Mouse (Mus musculus): Measurements from ENCODE around the gene Tmco4.
A peak's percentile ranks its signal among the peaks of the same experiment; 100 is the strongest.

Gene Tmco4

GRCm38 (mm10) chr4:139057291-139057690, 84.6 kb downstream of the Tmco4 start:
- DNase-seq (ENCODE audit: low read depth): no peak

GRCm38 (mm10) chr4:139058029-139058428, 85.3 kb downstream of the Tmco4 start:
- no peak for DNase-seq (ENCODE audit: low read depth)

DNA sequence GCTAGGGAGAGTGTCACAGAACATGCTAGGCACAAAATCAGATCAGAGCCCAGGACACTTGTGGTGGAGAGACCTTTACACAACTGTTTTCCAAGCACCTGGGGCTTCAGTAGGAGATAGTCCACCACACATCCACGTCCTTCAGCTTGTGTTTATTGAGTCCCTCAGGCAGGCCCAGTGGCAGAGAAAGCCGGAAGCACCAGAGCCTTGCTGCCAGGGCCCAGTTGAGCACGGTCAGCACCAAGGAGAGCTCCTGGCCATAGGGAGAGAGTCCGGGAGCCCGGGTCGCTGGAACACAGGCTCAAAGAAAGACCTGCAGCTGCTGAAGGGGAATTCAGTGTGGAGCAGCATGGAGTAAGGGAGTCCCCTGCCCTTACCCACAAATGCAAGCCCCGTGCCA, 86.9 kb downstream of the Tmco4 start:
- DNase-seq (ENCODE audit: low read depth): peak; percentile 73

DNA sequence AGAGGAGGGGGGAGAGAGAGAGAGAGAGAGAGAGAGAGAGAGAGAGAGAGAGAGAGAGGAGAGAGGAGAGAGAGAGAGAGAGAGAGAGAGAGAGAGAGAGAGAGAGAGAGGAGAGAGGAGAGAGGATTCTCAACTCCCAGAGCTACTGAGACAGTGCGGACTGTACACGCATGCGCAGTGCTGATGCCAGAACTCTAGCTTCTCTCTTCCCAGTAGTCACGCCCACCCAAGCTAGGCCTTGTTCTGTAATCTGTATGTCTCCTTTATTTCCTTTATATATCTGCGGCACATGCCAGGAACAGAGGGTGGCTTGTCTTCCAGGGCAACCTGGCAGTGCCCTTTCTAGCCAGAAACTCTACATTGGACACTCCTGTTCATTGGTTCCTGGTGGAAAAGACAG, 92.1 kb downstream of the Tmco4 start:
- DNase-seq (ENCODE audit: low read depth): no peak

GRCm38 (mm10) chr4:139068287-139068686, 95.6 kb downstream of the Tmco4 start:
- DNase-seq (ENCODE audit: low read depth): no peak

DNA sequence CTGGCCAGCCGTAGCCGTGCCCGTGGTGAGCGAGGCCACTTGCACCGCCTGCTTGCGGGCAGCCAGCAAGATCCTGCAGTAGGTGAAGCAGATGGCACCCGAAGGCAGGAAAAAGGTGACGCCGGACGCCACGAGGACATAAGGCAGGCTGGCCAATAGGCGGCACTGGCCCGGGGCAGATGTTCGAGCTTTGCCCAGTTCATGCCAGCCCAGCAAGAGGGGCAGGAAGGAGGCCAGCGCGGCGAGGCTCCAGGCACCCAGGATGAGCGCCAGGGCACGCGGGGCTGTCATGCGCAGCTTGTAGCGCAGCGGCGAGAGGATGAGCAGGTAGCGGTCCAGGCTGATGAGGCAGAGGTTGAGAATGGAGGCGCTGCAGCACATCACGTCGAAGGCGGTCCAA, 101.4 kb downstream of the Tmco4 start:
- DNase-seq (ENCODE audit: low read depth): no peak

DNA sequence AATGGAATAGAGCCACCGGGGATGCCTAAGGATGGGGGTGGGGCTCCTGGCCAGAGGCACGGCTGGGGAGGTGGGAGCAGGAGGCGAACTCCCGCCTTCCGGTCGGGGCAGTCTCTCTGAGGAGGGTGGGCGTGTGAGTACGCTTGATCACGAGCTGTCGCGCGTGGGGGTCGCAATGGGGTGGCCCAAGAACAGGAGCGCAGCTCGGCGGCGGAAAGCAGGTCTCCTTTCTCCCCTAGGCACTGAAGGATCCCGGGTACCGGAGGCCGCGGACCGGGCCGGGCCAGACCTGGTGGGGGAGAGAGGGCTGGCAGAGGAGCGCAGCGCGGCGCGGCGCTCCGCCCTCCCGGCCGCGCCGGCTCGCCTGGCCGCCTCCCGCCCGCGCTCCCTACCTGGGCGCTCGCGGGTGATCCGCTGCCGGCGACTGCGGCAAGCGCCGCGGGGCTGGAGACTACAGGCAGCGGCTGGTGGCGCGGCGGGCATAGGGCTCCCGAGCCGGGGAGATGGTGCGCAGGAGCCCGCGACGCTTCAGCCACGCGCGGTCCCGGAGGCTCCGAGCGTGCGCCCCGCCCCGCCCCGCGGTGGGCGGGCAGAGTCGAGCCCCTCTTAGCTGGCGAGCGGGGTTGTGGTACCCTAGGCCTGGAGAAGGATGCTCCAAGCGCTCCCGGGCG, 102.5 kb downstream of the Tmco4 start, which contains the start of gene Htr6:
Htr6 (minus strand) TSS at position 530 of the 671 bp plus-strand sequence.
- DNase-seq (ENCODE audit: low read depth): no peak

DNA sequence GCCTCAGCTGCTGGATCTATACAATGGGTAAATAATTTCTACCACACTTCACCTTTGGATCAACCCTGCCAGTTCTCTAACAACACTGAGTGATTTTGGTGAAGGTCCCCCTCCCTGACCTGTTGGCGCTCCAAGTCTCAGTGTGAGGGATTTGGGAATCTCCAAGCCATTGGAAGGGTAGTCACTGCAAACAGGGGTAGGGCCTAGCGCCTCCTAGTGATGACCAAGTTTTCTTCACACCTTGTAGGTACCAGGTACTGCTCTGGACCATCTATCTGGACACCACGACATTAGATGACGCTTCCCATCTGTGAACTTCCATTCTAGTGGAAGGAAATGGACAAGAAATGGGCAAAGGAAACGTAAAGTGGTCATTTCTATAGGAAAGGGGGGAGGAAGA, 103.2 kb downstream of the Tmco4 start:
- DNase-seq (ENCODE audit: low read depth): no peak

GRCm38 (mm10) chr4:139078313-139078712, 105.6 kb downstream of the Tmco4 start:
- peak; percentile 65 for DNase-seq (ENCODE audit: low read depth)

DNA sequence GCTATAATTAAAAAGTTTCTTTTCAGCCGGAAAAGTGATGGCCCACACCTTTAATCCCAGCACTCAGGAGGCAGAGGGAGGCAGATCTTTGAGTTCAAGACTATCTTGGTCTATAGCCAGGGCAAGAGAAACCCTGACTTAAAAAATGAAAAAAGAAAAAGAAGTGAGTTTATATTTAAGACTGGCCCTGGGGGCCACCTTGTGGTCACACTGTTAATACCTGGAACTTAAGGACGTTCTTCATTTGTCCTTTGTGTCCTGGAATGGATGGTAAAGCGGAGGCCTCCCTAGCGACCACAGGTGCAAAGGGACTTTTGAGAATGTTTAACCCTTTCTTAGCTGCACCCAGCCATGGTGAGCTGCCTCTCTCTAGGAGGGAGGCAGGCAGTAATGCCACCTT, 106.0 kb downstream of the Tmco4 start:
- DNase-seq (ENCODE audit: low read depth): peak; percentile 37

DNA sequence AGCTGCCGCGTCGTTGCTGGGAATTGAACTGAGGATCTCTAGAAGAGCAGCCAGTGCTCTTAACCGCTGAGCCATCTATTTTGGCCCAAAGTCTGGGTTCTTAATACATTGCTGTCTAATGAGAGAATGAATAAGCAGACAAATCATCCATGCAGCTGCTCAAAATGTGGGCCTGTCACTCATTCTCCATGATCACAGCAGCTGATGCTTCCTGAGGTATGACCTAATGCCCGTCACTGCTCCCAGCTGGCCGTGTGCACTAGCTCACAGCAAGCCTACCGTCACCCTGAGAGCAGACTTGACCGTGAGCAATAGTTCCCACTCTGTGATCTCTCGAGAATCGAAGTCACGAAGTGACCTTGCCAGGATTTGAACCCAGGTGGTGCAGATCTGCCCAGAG, 106.8 kb downstream of the Tmco4 start:
- no peak for DNase-seq (ENCODE audit: low read depth)

- DNase-seq (ENCODE audit: low read depth): no peak
These were observed 107.6 kb downstream of the Tmco4 start for GRCm38 (mm10) chr4:139080259-139080658.

- no peak for DNase-seq (ENCODE audit: low read depth)
These were observed 108.7 kb downstream of the Tmco4 start for GRCm38 (mm10) chr4:139081270-139081931.

GRCm38 (mm10) chr4:139082790-139083564, 110.3 kb downstream of the Tmco4 start:
- DNase-seq (ENCODE audit: low read depth): no peak

DNA sequence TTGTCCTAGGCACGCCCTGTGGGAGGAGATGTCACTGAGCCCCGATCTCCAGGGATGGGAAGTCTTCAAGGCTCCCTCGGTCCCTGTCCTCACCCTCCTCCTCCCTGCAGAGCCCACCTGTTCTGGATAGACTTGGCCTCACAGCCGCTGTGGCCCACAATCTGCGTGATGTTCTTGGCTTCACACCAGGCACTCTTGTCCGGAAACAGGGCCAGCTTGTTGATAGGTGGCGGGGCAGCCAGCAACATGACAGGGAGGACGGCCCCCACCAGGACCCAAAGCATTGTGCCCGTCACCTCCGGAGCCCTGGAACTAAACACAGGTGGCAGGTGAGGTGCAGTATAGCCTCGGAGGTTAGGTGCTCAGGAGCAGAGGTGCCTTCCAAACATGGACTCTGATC, 112.6 kb downstream of the Tmco4 start:
- DNase-seq (ENCODE audit: low read depth): no peak

GRCm38 (mm10) chr4:139086037-139086436, 113.3 kb downstream of the Tmco4 start:
- peak; percentile 93 for DNase-seq (ENCODE audit: low read depth)

- DNase-seq (ENCODE audit: low read depth): no peak
These were observed 114.3 kb downstream of the Tmco4 start for GRCm38 (mm10) chr4:139086984-139087383.

DNA sequence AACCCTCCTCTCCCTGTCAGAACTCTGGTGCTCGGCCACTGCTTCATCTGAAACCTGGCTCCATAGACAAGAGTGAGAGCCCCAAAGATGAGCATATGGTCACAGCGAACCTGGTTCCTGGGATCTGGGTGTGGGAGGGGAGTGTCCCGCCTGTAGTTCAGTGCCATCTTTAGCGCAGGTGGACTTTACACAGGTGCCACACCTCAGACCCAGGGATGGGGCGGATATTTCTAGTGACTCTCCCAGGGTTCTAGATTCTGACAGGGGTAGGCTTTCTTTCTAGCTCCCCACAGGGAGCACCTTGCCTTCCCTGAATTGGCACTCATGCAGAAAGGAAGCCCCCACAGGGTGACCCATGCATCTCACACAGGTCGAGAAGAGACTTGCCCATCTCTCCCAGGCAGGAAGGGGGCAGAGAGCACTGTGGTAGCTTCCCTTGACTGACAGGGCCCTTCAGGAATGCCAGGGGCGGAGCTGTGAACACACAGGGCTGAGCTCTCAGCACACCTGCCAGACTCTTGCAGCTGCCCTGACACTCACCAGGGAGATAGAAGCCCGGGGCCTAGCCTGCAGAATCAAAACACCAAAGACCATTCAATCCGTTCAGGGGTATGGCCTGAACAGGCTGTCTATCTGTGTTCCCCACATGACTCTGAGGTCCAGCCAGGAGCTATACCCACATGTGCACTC, 116.4 kb downstream of the Tmco4 start:
- no peak for DNase-seq (ENCODE audit: low read depth)

DNA sequence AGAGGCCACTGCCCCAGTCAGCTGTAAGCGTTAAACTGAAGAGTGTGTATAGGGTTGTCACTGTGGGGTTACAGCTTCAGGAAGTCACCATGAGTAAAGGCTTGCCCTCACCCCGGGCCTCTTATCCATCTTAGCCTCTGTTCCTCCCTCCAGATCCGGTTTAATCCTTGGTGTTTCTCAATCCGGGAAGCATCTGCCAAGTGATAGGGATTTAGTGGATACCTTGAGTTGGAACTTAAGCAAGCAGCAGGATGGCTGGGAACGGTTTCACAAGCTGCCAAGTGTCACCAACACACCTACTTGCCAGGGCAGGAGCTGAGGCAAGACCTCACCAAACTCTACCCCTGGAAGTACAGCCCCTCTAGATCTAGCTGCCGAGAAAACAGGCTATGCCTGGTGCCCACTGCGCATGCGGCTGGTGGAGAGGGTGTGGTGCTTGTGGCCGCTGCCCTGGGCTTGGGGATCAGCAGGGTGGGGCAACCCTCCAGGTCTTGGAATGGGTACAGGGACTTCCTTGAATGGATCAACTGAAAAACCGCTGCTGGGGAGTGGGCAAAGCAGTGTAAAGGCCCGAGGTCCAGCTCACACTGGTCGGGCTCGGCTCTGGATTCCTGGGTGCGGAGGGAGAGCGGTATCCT, 117.7 kb downstream of the Tmco4 start:
- no peak for DNase-seq (ENCODE audit: low read depth)

DNA sequence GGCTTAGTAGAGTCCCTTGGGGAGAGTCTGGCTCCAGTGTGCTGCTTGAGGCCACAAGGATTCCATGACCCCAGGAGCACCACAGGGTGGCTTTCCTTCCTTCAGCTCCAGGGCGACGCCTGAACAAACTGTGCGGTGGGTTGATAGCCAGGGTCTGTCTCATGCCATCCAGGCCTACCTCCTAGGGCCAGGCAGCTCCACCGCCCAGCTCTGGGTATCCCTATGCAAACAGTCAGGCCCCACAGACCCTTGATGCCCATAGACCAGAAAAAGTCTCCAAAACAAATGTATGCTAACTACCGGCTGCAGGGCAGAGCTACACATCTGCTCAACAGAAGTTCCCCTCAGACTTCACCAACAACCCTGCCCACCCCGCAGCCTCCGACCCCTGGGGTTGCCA, 118.4 kb downstream of the Tmco4 start:
- no peak for DNase-seq (ENCODE audit: low read depth)

- peak; percentile 60 for DNase-seq (ENCODE audit: low read depth)
These were observed 119.0 kb downstream of the Tmco4 start for GRCm38 (mm10) chr4:139091478-139092355.
